In genomic region chr6:136808631-136809046, GRCm38 (mm10) we compare ENCODE assay signal across 8 mouse cellular contexts. TPM values are rescaled to one million over a fixed set of nuclear protein-coding genes. Genes with fewer than 3 reads are reported as not detected.
DNase-seq lines count a peak whose midpoint lies in the region; ATAC-seq and TF ChIP-seq lines count a peak whose summit lies in the region.

No protein-coding gene starts in this region.

- peaks cover 0 to 16% of the 10 kb centered on the region in 2 experiments; a peak in 3 of 4 replicates for H3K4me1 ChIP-seq in MEL (ENCODE audit: control insufficient read depth in 1 of 2, insufficient read depth in 2 of 2, low read length in 2 of 2)
- H3K4me1 ChIP-seq in hindbrain, embryonic 10.5 days (replicated peaks): peaks cover 26% of the 10 kb centered on the region
- H3K4me1 ChIP-seq in liver, adult 2 months (ENCODE audit: control insufficient read depth, insufficient read depth, low read length): peaks cover 11% of the 10 kb centered on the region
- H3K4me1 ChIP-seq in midbrain, embryonic 16.5 days (ENCODE audit: control insufficient read depth, insufficient read depth, low read length): peaks cover 19% of the 10 kb centered on the region
- H3K4me1 ChIP-seq in thymus, adult 2 months (replicated peaks; ENCODE audit: control insufficient read depth, insufficient read depth, low read length): peaks cover 14% of the 10 kb centered on the region

- TF ChIP-seq RAD21 in MEL (IDR thresholded peaks at IDR 0.05; ENCODE audit: low read depth, low read length): no peak

- no peaks in the 10 kb centered on the region for H3K27me3 ChIP-seq in MEL (ENCODE audit: control insufficient read depth in 1 of 2, insufficient read depth in 2 of 2, low read length in 2 of 2)
- H3K27me3 ChIP-seq in hindbrain, embryonic 10.5 days (ENCODE audit: insufficient read depth, poor library complexity, severe bottlenecking): no peaks in the 10 kb centered on the region
- H3K27me3 ChIP-seq in liver, adult 2 months (ENCODE audit: control insufficient read depth, insufficient read depth, low read length): no peaks in the 10 kb centered on the region
- H3K27me3 ChIP-seq in midbrain, embryonic 16.5 days (ENCODE audit: control insufficient read depth, insufficient read depth, low read depth, low read length): no peaks in the 10 kb centered on the region
- H3K27me3 ChIP-seq in thymus, adult 2 months (ENCODE audit: control insufficient read depth, insufficient read depth, low read length): no peaks in the 10 kb centered on the region

- peaks cover 24% of the 10 kb centered on the region for H3K79me2 ChIP-seq in MEL (ENCODE audit: control insufficient read depth, insufficient read depth, low read length, poor library complexity)
- no peaks in the 10 kb centered on the region; the same call in 1 of the 2 replicates for H3K79me2 ChIP-seq in liver, adult 2 months (ENCODE audit: control insufficient read depth, insufficient read depth, low read length)

- peaks cover 3 to 17% of the 10 kb centered on the region in 2 experiments for H3K36me3 ChIP-seq in MEL (ENCODE audit: control insufficient read depth in 1 of 2, insufficient read depth in 2 of 2, low read length in 2 of 2)
- H3K36me3 ChIP-seq in hindbrain, embryonic 10.5 days: peaks cover 37% of the 10 kb centered on the region
- peaks cover 2% of the 10 kb centered on the region; the same call in 1 of the 2 replicates for H3K36me3 ChIP-seq in liver, adult 2 months (ENCODE audit: control insufficient read depth, insufficient read depth, low read length)
- H3K36me3 ChIP-seq in midbrain, embryonic 16.5 days (ENCODE audit: control insufficient read depth, insufficient read depth, low read length): peaks cover 8% of the 10 kb centered on the region; the same call in 1 of the 2 replicates
- H3K36me3 ChIP-seq in thymus, adult 2 months (ENCODE audit: control insufficient read depth, insufficient read depth, low read length): peaks cover 7% of the 10 kb centered on the region

- TF ChIP-seq POLR2A in MEL (IDR thresholded peaks at IDR 0.05; ENCODE audit: control insufficient read depth in 1 of 2, insufficient read depth in 1 of 2, low read depth in 1 of 2, low read length in 2 of 2, poor library complexity in 1 of 2): peak; percentile 14 to 20; a peak in 1 of 4 replicates
- 0 out of 2 replicates have a peak, but pooled peaks have one; percentile 12 for TF ChIP-seq POLR2A in liver, adult 2 months (IDR thresholded peaks at IDR 0.05; ENCODE audit: extremely low read depth, insufficient read depth, low read length)
- TF ChIP-seq POLR2A in thymus, adult 2 months (IDR thresholded peaks at IDR 0.05; ENCODE audit: control insufficient read depth, extremely low read depth, insufficient read depth, low read length, poor library complexity): no peak

- H3K4me3 ChIP-seq in MEL (ENCODE audit: control insufficient read depth in 1 of 2, insufficient read depth in 1 of 2, low read depth in 2 of 2, low read length in 2 of 2): peak overlapping the region; percentile 61 to 74
- H3K4me3 ChIP-seq in hindbrain, embryonic 10.5 days: peak overlapping the region; percentile 85
- peak overlapping the region; percentile 87 for H3K4me3 ChIP-seq in liver, adult 2 months (ENCODE audit: insufficient read depth, low read depth, low read length)
- peak overlapping the region; percentile 74 for H3K4me3 ChIP-seq in midbrain, embryonic 16.5 days (ENCODE audit: low read depth, low read length)
- peak overlapping the region; percentile 50 for H3K4me3 ChIP-seq in thymus, adult 2 months (ENCODE audit: control insufficient read depth, insufficient read depth, low read length)

- peak overlapping the region; percentile 94 for H3K9ac ChIP-seq in MEL (ENCODE audit: control insufficient read depth, low read depth, low read length, poor library complexity, severe bottlenecking)
- H3K9ac ChIP-seq in liver, adult 2 months (ENCODE audit: low read depth, low read length): peak overlapping the region; percentile 88
- peak overlapping the region; percentile 73 for H3K9ac ChIP-seq in midbrain, embryonic 16.5 days (ENCODE audit: low read depth, low read length)

- peak overlapping the region; percentile 99 for H3K4me2 ChIP-seq in midbrain, embryonic 16.5 days (ENCODE audit: low read length)

- H3K27ac ChIP-seq in MEL (ENCODE audit: control insufficient read depth, low read depth, low read length): peak overlapping the region; percentile 77
- H3K27ac ChIP-seq in hindbrain, embryonic 10.5 days: peak overlapping the region; percentile 85
- peak overlapping the region; percentile 69 for H3K27ac ChIP-seq in liver, adult 2 months (replicated peaks; ENCODE audit: insufficient read depth, low read depth, low read length)
- peak overlapping the region; percentile 60 for H3K27ac ChIP-seq in midbrain, embryonic 16.5 days (ENCODE audit: low read length)
- H3K27ac ChIP-seq in thymus, adult 2 months (ENCODE audit: control insufficient read depth, insufficient read depth, low read length): peak overlapping the region; percentile 12; the same call in 1 of the 2 replicates

- TF ChIP-seq EP300 in MEL (IDR thresholded peaks at IDR 0.05; ENCODE audit: low read depth in 1 of 2, low read length in 2 of 2): no peak

- ATAC-seq in erythroblast, adult 5-6 weeks (replicated peaks; ENCODE audit: low FRiP score, poor library complexity, severe bottlenecking): peak; percentile 32
- ATAC-seq in midbrain, embryonic 16.5 days: peak; percentile 16

- intact Hi-C loops in gastrocnemius, postnatal 14 days (cut with DNase I; ENCODE audit: low total_unique reads): no loop called here

- TF ChIP-seq CTCF in MEL (IDR thresholded peaks at IDR 0.05 in 2 of 3, conservative IDR thresholded peaks at IDR 0.05 in 1 of 3; ENCODE audit: control insufficient read depth in 1 of 3, insufficient read depth in 1 of 3, low read depth in 2 of 3, low read length in 3 of 3, poor library complexity in 1 of 3, severe bottlenecking in 1 of 3): no peak
- no peak for TF ChIP-seq CTCF in liver, adult 2 months (IDR thresholded peaks at IDR 0.05; ENCODE audit: low read depth, low read length)
- no peak for TF ChIP-seq CTCF in thymus, adult 2 months (IDR thresholded peaks at IDR 0.05; ENCODE audit: borderline replicate concordance, control insufficient read depth, extremely low read depth, insufficient read depth, low read length, poor library complexity)

- DNase-seq in gastrocnemius, postnatal 14 days: peak; percentile 24
- no peak for DNase-seq in gastrocnemius, adult 18-20 months (ENCODE audit: low spot score)
- DNase-seq in MEL (ENCODE audit: low read depth, low spot score): peak; percentile 73
- peak; percentile 23 for DNase-seq in hindbrain, embryonic 10.5 days (ENCODE audit: low spot score)
- peak; percentile 31 for DNase-seq in liver, adult 2 months (ENCODE audit: extremely low read depth, low read depth, low spot score)
- peak; percentile 42 for DNase-seq in thymus, adult 2 months

- 1% methylated on average over 28 of the region's 28 CpGs for WGBS in hindbrain, embryonic 10.5 days
- under 1% methylated on average over 28 of the region's 28 CpGs for WGBS in liver, adult 2 months
- whole genome bisulfite sequencing in midbrain, embryonic 16.5 days: under 1% methylated on average over 28 of the region's 28 CpGs
- WGBS in thymus, adult 2 months: under 1% methylated on average over 28 of the region's 28 CpGs

- no peaks in the 10 kb centered on the region for H3K9me3 ChIP-seq in MEL (replicated peaks; ENCODE audit: insufficient read depth, low read length)
- no peaks in the 10 kb centered on the region for H3K9me3 ChIP-seq in hindbrain, embryonic 10.5 days
- no peaks in the 10 kb centered on the region for H3K9me3 ChIP-seq in midbrain, embryonic 16.5 days (replicated peaks; ENCODE audit: control insufficient read depth, low read length, poor library complexity, severe bottlenecking)

RNA-seq across cellular contexts. Expression of gene H2afj, which starts 0.6 kb away (rescaled TPM):
- 10 to 100 TPM; 12.7 to 18.5 TPM for total RNA-seq in gastrocnemius, postnatal 14 days (2021)
- total RNA-seq in gastrocnemius, adult 18-20 months (2021): 10 to 100 TPM; 15.3 to 15.4 TPM
- total RNA-seq in MEL (2012; rRNA removed): 111 and 142 TPM in 2 replicates
- 100 to 1,000 TPM in 1 of 2 experiments, not detected in 1; 176 TPM for polyA plus RNA-seq in MEL (2012; ENCODE audit: insufficient read depth in 1 of 2, insufficient read length in 2 of 2, low read depth in 1 of 2, low replicate concordance in 2 of 2, missing spikeins in 1 of 2)
- total RNA-seq in erythroblast, adult 5-6 weeks (2015; ENCODE audit: low replicate concordance): 20.9 and 21.9 TPM in 2 replicates
- total RNA-seq in erythroblast, adult 5-6 weeks (2017; ENCODE audit: low replicate concordance): 26.2 and 40.1 TPM in 2 replicates
- polyA plus RNA-seq in hindbrain, embryonic 10.5 days (2016; fragmentation: Nextera tagmentation; extraction: Ambion mirVana): 105 and 120 TPM in 2 replicates
- 53.1 and 63.8 TPM in 2 replicates for total RNA-seq in liver, adult 2 months (2014; rRNA removed)
- 90.3 and 103 TPM in 2 replicates for polyA plus RNA-seq in liver, adult 2 months (2012; rRNA removed)
- polyA plus RNA-seq in midbrain, embryonic 16.5 days (2015; fragmentation: Nextera tagmentation; extraction: Ambion mirVana): 106 and 119 TPM in 2 replicates
- 309 and 326 TPM in 2 replicates for polyA plus RNA-seq in thymus, adult 2 months (2012; rRNA removed)

RNA-seq across cellular contexts. Expression of gene Hist4h4, which starts 4.4 kb away (rescaled TPM):
- 10 to 100 TPM; 10.8 to 11.4 TPM for total RNA-seq in gastrocnemius, postnatal 14 days (2021)
- 1 to 10 TPM; 3.7 to 4.9 TPM for total RNA-seq in gastrocnemius, adult 18-20 months (2021)
- total RNA-seq in MEL (2012; rRNA removed): 306 and 416 TPM in 2 replicates
- polyA plus RNA-seq in MEL (2012; ENCODE audit: insufficient read depth in 1 of 2, insufficient read length in 2 of 2, low read depth in 1 of 2, low replicate concordance in 2 of 2, missing spikeins in 1 of 2): 1 to 10 TPM in 1 of 2 experiments, not detected in 1; 1.1 TPM
- total RNA-seq in erythroblast, adult 5-6 weeks (2015; ENCODE audit: low replicate concordance): 12.3 and 17.7 TPM in 2 replicates
- 29.4 and 32.5 TPM in 2 replicates for total RNA-seq in erythroblast, adult 5-6 weeks (2017; ENCODE audit: low replicate concordance)
- polyA plus RNA-seq in hindbrain, embryonic 10.5 days (2016; fragmentation: Nextera tagmentation; extraction: Ambion mirVana): 0.65 and 0.78 TPM in 2 replicates
- total RNA-seq in liver, adult 2 months (2014; rRNA removed): 8.8 and 9.9 TPM in 2 replicates
- 0.15 and 0.21 TPM in 2 replicates for polyA plus RNA-seq in liver, adult 2 months (2012; rRNA removed)
- polyA plus RNA-seq in midbrain, embryonic 16.5 days (2015; fragmentation: Nextera tagmentation; extraction: Ambion mirVana): 0.68 and 0.70 TPM in 2 replicates
- 14.5 and 17.8 TPM in 2 replicates for polyA plus RNA-seq in thymus, adult 2 months (2012; rRNA removed)

RNA-seq across cellular contexts. Expression of gene BC049715, which starts 18.8 kb away (rescaled TPM):
- total RNA-seq in gastrocnemius, postnatal 14 days (2021): under 1 TPM; 0.10 to 0.35 TPM
- total RNA-seq in gastrocnemius, adult 18-20 months (2021): under 1 TPM in 1 of 2 experiments, not detected in 1; 0.05 TPM
- 0.26 and 0.27 TPM in 2 replicates for total RNA-seq in MEL (2012; rRNA removed)
- 1 to 10 TPM in 1 of 2 experiments, not detected in 1; 1.2 TPM for polyA plus RNA-seq in MEL (2012; ENCODE audit: insufficient read depth in 1 of 2, insufficient read length in 2 of 2, low read depth in 1 of 2, low replicate concordance in 2 of 2, missing spikeins in 1 of 2)
- total RNA-seq in erythroblast, adult 5-6 weeks (2015; ENCODE audit: low replicate concordance): 0.38 TPM in 1 of 2 replicates, not detected in the other
- total RNA-seq in erythroblast, adult 5-6 weeks (2017; ENCODE audit: low replicate concordance): 0.34 and 5.3 TPM in 2 replicates
- 1.1 and 2.3 TPM in 2 replicates for polyA plus RNA-seq in hindbrain, embryonic 10.5 days (2016; fragmentation: Nextera tagmentation; extraction: Ambion mirVana)
- 0.18 and 1.1 TPM in 2 replicates for total RNA-seq in liver, adult 2 months (2014; rRNA removed)
- 0.09 and 0.61 TPM in 2 replicates for polyA plus RNA-seq in liver, adult 2 months (2012; rRNA removed)
- 0.85 and 1.1 TPM in 2 replicates for polyA plus RNA-seq in midbrain, embryonic 16.5 days (2015; fragmentation: Nextera tagmentation; extraction: Ambion mirVana)
- 0.86 and 2.3 TPM in 2 replicates for polyA plus RNA-seq in thymus, adult 2 months (2012; rRNA removed)

RNA-seq across cellular contexts. Expression of gene Wbp11, which starts 19.4 kb away (rescaled TPM):
- 10 to 100 TPM; 49.2 to 53.1 TPM for total RNA-seq in gastrocnemius, postnatal 14 days (2021)
- 10 to 100 TPM; 52.4 to 52.7 TPM for total RNA-seq in gastrocnemius, adult 18-20 months (2021)
- total RNA-seq in MEL (2012; rRNA removed): 43.5 and 58.0 TPM in 2 replicates
- 100 to 1,000 TPM; 294 to 411 TPM for polyA plus RNA-seq in MEL (2012; ENCODE audit: insufficient read depth in 1 of 2, insufficient read length in 2 of 2, low read depth in 1 of 2, low replicate concordance in 2 of 2, missing spikeins in 1 of 2)
- total RNA-seq in erythroblast, adult 5-6 weeks (2015; ENCODE audit: low replicate concordance): 34.2 and 38.2 TPM in 2 replicates
- total RNA-seq in erythroblast, adult 5-6 weeks (2017; ENCODE audit: low replicate concordance): 25.8 and 55.0 TPM in 2 replicates
- polyA plus RNA-seq in hindbrain, embryonic 10.5 days (2016; fragmentation: Nextera tagmentation; extraction: Ambion mirVana): 140 and 155 TPM in 2 replicates
- total RNA-seq in liver, adult 2 months (2014; rRNA removed): 6.6 and 9.0 TPM in 2 replicates
- 13.6 and 18.0 TPM in 2 replicates for polyA plus RNA-seq in liver, adult 2 months (2012; rRNA removed)
- 74.2 and 80.5 TPM in 2 replicates for polyA plus RNA-seq in midbrain, embryonic 16.5 days (2015; fragmentation: Nextera tagmentation; extraction: Ambion mirVana)
- 72.3 and 91.3 TPM in 2 replicates for polyA plus RNA-seq in thymus, adult 2 months (2012; rRNA removed)

RNA-seq across cellular contexts. Expression of gene Smco3, which starts 26.6 kb away (rescaled TPM):
- 1 to 10 TPM in 1 of 2 experiments, under 1 TPM in 1; 0.62 to 1.6 TPM for total RNA-seq in gastrocnemius, postnatal 14 days (2021)
- total RNA-seq in gastrocnemius, adult 18-20 months (2021): under 1 TPM; 0.21 to 0.28 TPM
- not detected in 2 replicates for total RNA-seq in MEL (2012; rRNA removed)
- polyA plus RNA-seq in MEL (2012; ENCODE audit: insufficient read depth in 1 of 2, insufficient read length in 2 of 2, low read depth in 1 of 2, low replicate concordance in 2 of 2, missing spikeins in 1 of 2): not detected
- 1.9 TPM in 1 of 2 replicates, not detected in the other for total RNA-seq in erythroblast, adult 5-6 weeks (2015; ENCODE audit: low replicate concordance)
- total RNA-seq in erythroblast, adult 5-6 weeks (2017; ENCODE audit: low replicate concordance): 2.1 TPM in 1 of 2 replicates, not detected in the other
- polyA plus RNA-seq in hindbrain, embryonic 10.5 days (2016; fragmentation: Nextera tagmentation; extraction: Ambion mirVana): not detected in 2 replicates
- 0.07 TPM in 1 of 2 replicates, not detected in the other for total RNA-seq in liver, adult 2 months (2014; rRNA removed)
- polyA plus RNA-seq in liver, adult 2 months (2012; rRNA removed): not detected in 2 replicates
- polyA plus RNA-seq in midbrain, embryonic 16.5 days (2015; fragmentation: Nextera tagmentation; extraction: Ambion mirVana): 1.2 and 1.8 TPM in 2 replicates
- polyA plus RNA-seq in thymus, adult 2 months (2012; rRNA removed): 0.13 and 0.24 TPM in 2 replicates

Comparison
In these comparisons a context has a peak if more than half of its experiments do, and no peak if none do; other contexts are left out.
1. H3K27ac ChIP-seq: peak in every context shown above with its lines; median percentile 85 in hindbrain, embryonic 10.5 days; 77 in MEL; 69 in liver, adult 2 months; 60 in midbrain, embryonic 16.5 days; 12 in thymus, adult 2 months.